Mouse (Mus musculus): Measurements from ENCODE around the gene Slc25a28. TPM values are rescaled to one million over a fixed set of nuclear protein-coding genes. Genes with fewer than 3 reads are reported as not detected.

Slc25a28 gene
- polyA plus RNA-seq, 1 experiment: 88.7 TPM

- TF ChIP-seq CTCF (IDR thresholded peaks at IDR 0.05; ENCODE audit: borderline replicate concordance, control insufficient read depth, extremely low read depth, insufficient read depth, low read length, poor library complexity) (no peak), POLR2A (IDR thresholded peaks at IDR 0.05; ENCODE audit: control insufficient read depth, extremely low read depth, insufficient read depth, low read length, poor library complexity) (no peak)
- peaks cover 7% of the 10 kb centered on the region; the same call in 1 of the 2 replicates for H3K36me3 ChIP-seq (ENCODE audit: control insufficient read depth, insufficient read depth, low read length)
- no peak for DNase-seq
- WGBS: 85% methylated on average over 11 of the region's 11 CpGs
- no peak overlapping the region for H3K27ac ChIP-seq (ENCODE audit: control insufficient read depth, insufficient read depth, low read length)
- no peak overlapping the region for H3K4me3 ChIP-seq (ENCODE audit: control insufficient read depth, insufficient read depth, low read length)
- H3K27me3 ChIP-seq (ENCODE audit: control insufficient read depth, insufficient read depth, low read length): no peaks in the 10 kb centered on the region
- H3K4me1 ChIP-seq (replicated peaks; ENCODE audit: control insufficient read depth, insufficient read depth, low read length): no peaks in the 10 kb centered on the region
Measured at GRCm38 (mm10) chr19:43699021-43699762, 24.5 kb upstream of the Slc25a28 start.

DNA sequence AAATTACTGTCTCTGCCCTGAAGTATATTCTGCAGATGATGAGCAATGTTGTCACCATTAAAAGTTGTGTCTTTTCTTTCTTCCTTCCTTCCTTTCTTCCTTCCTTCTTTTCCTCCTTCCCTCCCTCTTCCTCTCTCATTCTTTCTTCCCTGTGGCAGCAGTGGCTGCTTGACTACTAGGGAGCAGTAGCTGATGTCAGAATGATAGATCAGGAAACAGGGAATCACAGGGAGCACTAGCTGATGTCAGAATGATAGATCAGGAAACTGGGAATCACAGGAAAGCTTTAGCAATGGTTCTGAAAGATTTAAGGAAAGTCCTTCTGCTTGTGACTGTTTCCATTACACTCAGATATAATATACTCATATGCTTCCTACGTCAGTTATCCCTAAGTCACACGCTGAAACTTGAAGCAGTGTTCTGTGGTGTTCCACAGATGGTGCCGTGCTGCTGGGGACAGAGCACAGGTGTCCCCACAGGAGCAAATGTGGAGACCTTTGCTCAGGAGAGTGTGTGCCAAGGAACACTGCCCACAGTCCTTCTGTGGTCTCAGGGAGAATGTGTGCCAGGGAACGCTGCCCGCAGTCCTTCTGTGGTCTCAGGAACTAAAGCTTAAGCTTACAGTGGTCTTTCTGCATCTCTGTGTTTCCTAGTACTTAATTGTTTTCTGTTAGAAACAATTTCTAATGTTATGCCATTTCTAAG is 23.1 kb upstream of the Slc25a28 start:
- H3K27me3 ChIP-seq (ENCODE audit: control insufficient read depth, insufficient read depth, low read length): no peaks in the 10 kb centered on the region
- TF ChIP-seq CTCF (IDR thresholded peaks at IDR 0.05; ENCODE audit: borderline replicate concordance, control insufficient read depth, extremely low read depth, insufficient read depth, low read length, poor library complexity) (no peak), POLR2A (IDR thresholded peaks at IDR 0.05; ENCODE audit: control insufficient read depth, extremely low read depth, insufficient read depth, low read length, poor library complexity) (no peak)
- DNase-seq: no peak
- H3K4me3 ChIP-seq (ENCODE audit: control insufficient read depth, insufficient read depth, low read length): no peak overlapping the region
- no peaks in the 10 kb centered on the region for H3K4me1 ChIP-seq (replicated peaks; ENCODE audit: control insufficient read depth, insufficient read depth, low read length)
- no peak overlapping the region for H3K27ac ChIP-seq (ENCODE audit: control insufficient read depth, insufficient read depth, low read length)
- peaks cover 4% of the 10 kb centered on the region; the same call in 1 of the 2 replicates for H3K36me3 ChIP-seq (ENCODE audit: control insufficient read depth, insufficient read depth, low read length)
- 96% methylated on average over 5 of the region's 5 CpGs for WGBS

- peaks cover 4% of the 10 kb centered on the region; the same call in 1 of the 2 replicates for H3K36me3 ChIP-seq (ENCODE audit: control insufficient read depth, insufficient read depth, low read length)
- TF ChIP-seq CTCF (IDR thresholded peaks at IDR 0.05; ENCODE audit: borderline replicate concordance, control insufficient read depth, extremely low read depth, insufficient read depth, low read length, poor library complexity) (no peak), POLR2A (IDR thresholded peaks at IDR 0.05; ENCODE audit: control insufficient read depth, extremely low read depth, insufficient read depth, low read length, poor library complexity) (no peak)
- WGBS: 60% methylated on average over 10 of the region's 10 CpGs
Measured at GRCm38 (mm10) chr19:43695514-43695964, 20.9 kb upstream of the Slc25a28 start.

GRCm38 (mm10) chr19:43692815-43693214 is 18.1 kb upstream of the Slc25a28 start:
- Histone ChIP-seq H3K36me3 (ENCODE audit: control insufficient read depth, insufficient read depth, low read length) (no peaks in the 10 kb centered on the region), H3K4me1 (replicated peaks; ENCODE audit: control insufficient read depth, insufficient read depth, low read length) (peaks cover 2% of the 10 kb centered on the region; the same call in 1 of the 2 replicates), H3K27me3 (ENCODE audit: control insufficient read depth, insufficient read depth, low read length) (no peaks in the 10 kb centered on the region), H3K27ac (ENCODE audit: control insufficient read depth, insufficient read depth, low read length) (no peak overlapping the region), H3K4me3 (ENCODE audit: control insufficient read depth, insufficient read depth, low read length) (no peak overlapping the region)
- no peak for DNase-seq
- 96% methylated on average over 14 of the region's 14 CpGs for WGBS
- TF ChIP-seq CTCF (IDR thresholded peaks at IDR 0.05; ENCODE audit: borderline replicate concordance, control insufficient read depth, extremely low read depth, insufficient read depth, low read length, poor library complexity) (no peak), POLR2A (IDR thresholded peaks at IDR 0.05; ENCODE audit: control insufficient read depth, extremely low read depth, insufficient read depth, low read length, poor library complexity) (no peak)

More at GRCm38 (mm10) chr19:43695514-43695964, 20.9 kb upstream of the Slc25a28 start:
- Histone ChIP-seq H3K4me1 (replicated peaks; ENCODE audit: control insufficient read depth, insufficient read depth, low read length) (no peaks in the 10 kb centered on the region; the same call in 1 of the 2 replicates), H3K27ac (ENCODE audit: control insufficient read depth, insufficient read depth, low read length) (no peak overlapping the region), H3K4me3 (ENCODE audit: control insufficient read depth, insufficient read depth, low read length) (no peak overlapping the region), H3K27me3 (ENCODE audit: control insufficient read depth, insufficient read depth, low read length) (no peaks in the 10 kb centered on the region)
- DNase-seq: no peak

DNA sequence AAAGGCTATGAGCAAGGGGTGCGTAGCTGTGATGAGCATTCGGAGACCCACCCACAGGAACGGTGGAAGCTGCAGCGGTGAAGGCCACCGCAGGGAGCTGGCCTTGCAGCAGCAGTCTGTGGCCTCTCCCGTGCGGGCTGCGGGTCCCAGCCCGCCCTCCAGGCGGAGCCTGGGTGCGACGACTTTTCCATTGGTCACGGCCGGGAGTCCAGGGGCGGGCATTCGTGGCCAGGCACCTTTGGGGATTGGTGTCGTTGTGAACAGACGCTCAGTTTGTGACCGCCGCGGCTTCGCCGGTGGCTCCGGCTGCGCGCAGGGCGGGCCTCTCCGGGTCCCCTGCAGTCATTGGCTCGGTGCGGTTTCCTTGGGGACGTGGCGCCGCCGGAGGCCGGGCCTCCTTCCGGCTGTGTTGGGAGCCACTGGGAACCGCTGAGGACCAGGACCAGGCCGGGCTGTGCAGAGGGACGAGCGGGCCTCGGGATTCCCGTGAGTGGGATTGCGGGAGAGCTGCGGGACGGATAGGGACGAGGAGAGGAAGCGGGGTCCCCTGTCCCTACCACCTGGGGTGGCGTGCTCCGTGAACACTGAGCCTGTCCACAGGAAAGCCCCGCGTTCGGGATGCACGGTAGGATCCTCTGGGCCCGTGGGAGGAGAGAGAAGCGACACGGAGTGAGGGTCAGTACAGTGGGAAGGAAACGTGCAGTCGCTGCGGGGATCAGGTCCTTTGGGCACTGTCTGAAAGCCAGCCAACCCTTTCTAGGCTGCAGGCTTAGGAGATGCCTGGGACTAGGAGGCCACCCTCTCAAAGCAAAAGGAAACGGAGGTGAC is 15.0 kb upstream of the Slc25a28 start, which contains the start of gene Entpd7:
TSS of gene Entpd7 (plus strand) at position 254 of the 828 bp plus-strand sequence.
- DNase-seq: peak; percentile 92
- Histone ChIP-seq H3K27ac (ENCODE audit: control insufficient read depth, insufficient read depth, low read length) (no peak within 1 kb of the TSS), H3K27me3 (ENCODE audit: control insufficient read depth, insufficient read depth, low read length) (no peaks in the 10 kb centered on the region), H3K4me3 (ENCODE audit: control insufficient read depth, insufficient read depth, low read length) (peak within 1 kb of the TSS; percentile 76), H3K36me3 (ENCODE audit: control insufficient read depth, insufficient read depth, low read length) (no peaks in the 10 kb centered on the region), H3K4me1 (replicated peaks; ENCODE audit: control insufficient read depth, insufficient read depth, low read length) (peaks cover 2% of the 10 kb centered on the region; the same call in 1 of the 2 replicates)
- under 1% methylated on average over 60 of the region's 60 CpGs for WGBS
- TF ChIP-seq POLR2A (IDR thresholded peaks at IDR 0.05; ENCODE audit: control insufficient read depth, extremely low read depth, insufficient read depth, low read length, poor library complexity) (no peak; the same call in 1 of the 2 replicates), CTCF (IDR thresholded peaks at IDR 0.05; ENCODE audit: borderline replicate concordance, control insufficient read depth, extremely low read depth, insufficient read depth, low read length, poor library complexity) (peak; percentile 78)

- 94% methylated on average over 4 of the region's 4 CpGs for WGBS
- Histone ChIP-seq H3K36me3 (ENCODE audit: control insufficient read depth, insufficient read depth, low read length) (no peaks in the 10 kb centered on the region), H3K27ac (ENCODE audit: control insufficient read depth, insufficient read depth, low read length) (no peak overlapping the region), H3K4me1 (replicated peaks; ENCODE audit: control insufficient read depth, insufficient read depth, low read length) (no peaks in the 10 kb centered on the region), H3K27me3 (ENCODE audit: control insufficient read depth, insufficient read depth, low read length) (no peaks in the 10 kb centered on the region), H3K4me3 (ENCODE audit: control insufficient read depth, insufficient read depth, low read length) (no peak overlapping the region)
- DNase-seq: no peak
- no peak for TF ChIP-seq POLR2A (IDR thresholded peaks at IDR 0.05; ENCODE audit: control insufficient read depth, extremely low read depth, insufficient read depth, low read length, poor library complexity)
- no peak for TF ChIP-seq CTCF (IDR thresholded peaks at IDR 0.05; ENCODE audit: borderline replicate concordance, control insufficient read depth, extremely low read depth, insufficient read depth, low read length, poor library complexity)
Measured at GRCm38 (mm10) chr19:43681541-43681940, 6.9 kb upstream of the Slc25a28 start.

All from thymus, adult 2 months (tissue).